Mouse (Mus musculus) CH12.LX (cell line): ENCODE results near the gene Ddah1.

Experiments
- CTCF ChIP-seq, 2 experiments: IDR thresholded peaks in 1 of 2; conservative IDR thresholded peaks in 1 of 2; 2 replicates each; pipeline ENCODE4 v1.5.1; 2011 to 2012; ENCODE audit warnings: low read depth in 2 of 2, low read length in 2 of 2, improper control_type of control experiment in 1 of 2, inconsistent platforms in 1 of 2, mild to moderate bottlenecking in 1 of 2, moderate library complexity in 1 of 2
- EP300 ChIP-seq: IDR thresholded peaks from 2 replicates; pipeline ENCODE4 v1.6.1; 2011; ENCODE audit warnings: low read length, improper control_type of control experiment
- IRF4 ChIP-seq: IDR thresholded peaks from 2 replicates; pipeline ENCODE4 v1.6.1; 2014; ENCODE audit warnings: low read depth, mild to moderate bottlenecking, inconsistent platforms, low read length, improper control_type of control experiment
- TCF12 ChIP-seq: IDR thresholded peaks from 2 replicates; pipeline ENCODE4 v1.6.1; 2014; ENCODE audit warnings: low read depth, mild to moderate bottlenecking, inconsistent platforms, low read length, improper control_type of control experiment
- USF1 ChIP-seq: IDR thresholded peaks from 2 replicates; pipeline ENCODE4 v1.6.1; 2014; ENCODE audit warnings: low read depth, mild to moderate bottlenecking, inconsistent platforms, low read length, improper control_type of control experiment

DNA sequence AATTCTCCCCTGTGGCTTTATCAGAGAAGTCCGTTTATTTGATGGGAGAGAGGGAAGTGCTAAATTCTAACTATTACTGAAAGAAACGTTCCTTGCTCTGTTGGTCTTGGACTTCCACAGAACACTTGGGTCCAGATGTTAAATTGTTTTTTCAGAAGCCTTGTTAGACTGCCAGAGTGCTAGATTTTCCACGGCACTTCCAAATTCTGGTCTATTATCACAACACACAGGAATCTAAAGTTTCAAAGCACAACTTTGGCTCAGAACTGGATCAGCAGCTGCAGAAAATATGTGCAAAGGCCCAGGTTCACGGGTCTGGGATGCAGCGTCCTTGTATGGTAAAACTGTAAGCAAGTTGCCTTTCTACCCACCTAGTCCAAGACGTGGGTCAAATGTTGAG is 43.6 kb downstream of the Ddah1 start:
- TF ChIP-seq CTCF (conservative IDR thresholded peaks at IDR 0.05 in 1 of 2, IDR thresholded peaks at IDR 0.05 in 1 of 2; ENCODE audit: low read depth in 2 of 2, low read length in 2 of 2) = no peak
- no peak for TF ChIP-seq USF1
- TF ChIP-seq EP300 = no peak
- TF ChIP-seq TCF12 = no peak
- TF ChIP-seq IRF4 = no peak
